Mouse (Mus musculus): Measurements from ENCODE around the gene Tcf20.

Gene Tcf20

DNA sequence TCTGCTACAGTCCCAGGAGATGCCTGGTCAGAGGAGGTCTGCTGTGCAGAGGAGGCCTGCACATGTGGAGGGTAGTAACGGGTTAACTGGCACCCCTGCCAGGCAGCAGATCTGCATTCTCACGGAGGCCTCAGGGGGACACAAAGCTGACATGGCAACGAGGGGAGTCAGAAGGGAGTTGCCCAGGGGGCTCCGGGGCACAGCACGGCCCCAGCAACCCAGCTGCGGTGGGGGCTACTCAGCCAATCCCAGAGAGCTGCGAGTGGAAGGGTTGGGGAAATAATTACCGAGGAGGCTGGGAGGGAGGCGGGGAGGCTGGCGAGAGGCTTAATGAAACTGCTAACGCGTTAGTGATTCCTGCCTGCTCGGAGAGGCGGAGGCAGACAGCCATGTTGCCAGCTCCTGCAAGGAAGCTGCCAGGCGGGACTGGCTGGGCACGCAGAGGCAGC lies 29.4 kb downstream of the Tcf20 start:
- DNase-seq (ENCODE audit: low spot score in 2 of 2) = no peak

DNA sequence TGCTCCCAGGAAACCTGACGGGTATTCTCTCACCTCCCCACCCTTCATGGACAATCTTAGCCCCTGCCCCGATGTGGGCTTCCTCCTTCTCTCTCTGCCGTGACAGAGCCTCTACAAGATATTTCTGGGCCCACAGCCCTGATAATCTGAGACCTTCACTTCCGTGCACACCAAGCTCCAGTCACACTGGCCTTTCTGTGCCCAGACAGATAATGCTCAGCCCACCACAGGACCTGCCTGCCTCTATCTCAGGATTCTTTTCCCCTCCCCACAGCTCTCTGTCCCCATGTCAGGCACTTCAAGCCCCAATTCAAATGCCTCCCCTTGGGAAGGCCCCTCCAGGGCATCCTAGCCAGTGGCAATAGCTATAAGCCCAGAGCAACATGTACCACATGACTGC lies 31.0 kb downstream of the Tcf20 start:
- no peak for DNase-seq (ENCODE audit: low spot score in 2 of 2)

GRCm38 (mm10) chr15:82956310-82956709 lies 31.4 kb downstream of the Tcf20 start:
- DNase-seq (ENCODE audit: low spot score in 2 of 2) = no peak

- DNase-seq (ENCODE audit: low spot score in 2 of 2) = no peak
Observed at GRCm38 (mm10) chr15:82955286-82955685, 32.4 kb downstream of the Tcf20 start.

- no peak for DNase-seq (ENCODE audit: low spot score in 2 of 2)
Observed at GRCm38 (mm10) chr15:82954034-82954433, 33.6 kb downstream of the Tcf20 start.

GRCm38 (mm10) chr15:82953096-82953495 lies 34.6 kb downstream of the Tcf20 start:
- no peak for DNase-seq (ENCODE audit: low spot score in 2 of 2)

GRCm38 (mm10) chr15:82952292-82952705 lies 35.4 kb downstream of the Tcf20 start:
- DNase-seq (ENCODE audit: low spot score in 2 of 2) = no peak

GRCm38 (mm10) chr15:82950246-82950645 lies 37.4 kb downstream of the Tcf20 start:
- no peak for DNase-seq (ENCODE audit: low spot score in 2 of 2)

- no peak for DNase-seq (ENCODE audit: low spot score in 2 of 2)
Observed at GRCm38 (mm10) chr15:82947431-82947830, 40.2 kb downstream of the Tcf20 start.

DNA sequence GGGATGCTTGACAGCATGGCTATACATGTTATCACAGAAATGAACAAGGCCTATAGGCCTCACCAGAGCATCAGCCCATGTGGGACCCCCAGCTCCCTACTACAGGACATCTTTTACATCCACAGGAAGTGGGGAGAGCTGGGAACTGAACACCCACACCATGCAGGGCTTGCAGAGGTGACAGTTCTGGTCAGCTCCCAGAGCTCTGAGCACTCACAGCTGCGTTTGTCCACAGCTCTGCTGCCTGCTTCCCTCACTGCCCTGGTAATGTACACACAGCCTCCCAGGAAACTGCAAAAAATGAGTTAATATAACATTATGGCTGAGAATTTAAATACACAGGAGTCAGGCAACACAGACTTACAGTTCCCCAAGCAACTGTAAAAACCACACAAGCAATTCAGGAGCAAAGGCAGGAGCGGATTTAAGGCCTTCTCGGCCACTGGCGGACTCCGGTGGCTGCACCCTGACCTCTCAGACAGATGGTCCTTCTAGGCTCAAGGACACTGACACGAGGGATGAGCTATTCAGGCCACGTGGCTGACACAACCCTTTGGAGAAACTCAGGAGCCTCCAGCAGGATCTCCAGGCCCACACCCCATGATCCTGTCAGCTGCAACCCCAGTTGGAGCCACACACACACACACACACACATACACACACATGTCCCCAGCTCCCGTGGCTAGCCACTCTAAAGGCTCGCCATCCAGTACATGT lies 43.0 kb downstream of the Tcf20 start:
- no peak for DNase-seq (ENCODE audit: low spot score in 2 of 2)

DNA sequence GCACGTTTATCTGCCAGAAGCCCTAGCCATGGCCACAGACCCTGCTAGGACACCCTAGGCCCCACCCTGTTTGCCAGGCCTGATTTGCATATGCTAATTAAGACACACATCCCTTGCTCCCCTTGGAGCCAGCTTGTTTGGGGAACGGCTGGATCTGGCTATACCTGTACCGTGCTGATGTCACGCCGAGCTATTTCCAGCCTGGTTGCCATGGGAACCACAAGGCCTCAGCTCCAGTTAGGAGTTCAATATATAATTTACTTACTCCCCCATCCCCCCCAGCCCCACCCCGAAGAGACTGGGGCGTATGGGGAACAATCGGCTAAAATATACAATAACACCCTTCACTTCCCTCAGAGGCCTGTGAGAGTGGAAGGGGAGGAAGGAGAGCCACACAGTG lies 45.9 kb downstream of the Tcf20 start:
- no peak for DNase-seq (ENCODE audit: low spot score in 2 of 2)

GRCm38 (mm10) chr15:82940494-82941214 lies 47.0 kb downstream of the Tcf20 start:
- DNase-seq (ENCODE audit: low spot score in 2 of 2) = no peak

- no peak for DNase-seq (ENCODE audit: low spot score in 2 of 2)
Observed at GRCm38 (mm10) chr15:82938155-82938569, 49.5 kb downstream of the Tcf20 start.

GRCm38 (mm10) chr15:82937428-82937992 lies 50.2 kb downstream of the Tcf20 start:
- no peak for DNase-seq (ENCODE audit: low spot score in 2 of 2)

DNA sequence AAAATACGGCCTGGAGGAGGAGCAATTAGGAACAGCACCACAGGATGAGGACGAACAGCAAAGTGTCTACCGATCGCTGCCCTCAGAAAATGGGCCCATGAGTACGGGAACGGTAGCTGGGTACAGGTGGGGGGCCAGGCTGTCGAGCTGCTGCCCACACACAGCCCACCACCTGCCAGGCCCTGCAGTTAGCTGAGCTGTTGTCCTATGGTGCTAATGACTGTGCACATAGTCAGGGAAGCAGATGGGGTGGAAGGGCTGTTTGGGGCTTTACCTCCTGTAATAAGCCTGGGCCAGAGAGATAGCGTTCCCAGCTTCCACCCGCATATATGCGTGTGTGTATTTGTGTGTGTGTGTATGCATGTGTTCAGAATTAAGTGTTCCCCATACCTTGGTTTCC lies 52.7 kb downstream of the Tcf20 start:
- no peak for DNase-seq (ENCODE audit: low spot score in 2 of 2)

DNA sequence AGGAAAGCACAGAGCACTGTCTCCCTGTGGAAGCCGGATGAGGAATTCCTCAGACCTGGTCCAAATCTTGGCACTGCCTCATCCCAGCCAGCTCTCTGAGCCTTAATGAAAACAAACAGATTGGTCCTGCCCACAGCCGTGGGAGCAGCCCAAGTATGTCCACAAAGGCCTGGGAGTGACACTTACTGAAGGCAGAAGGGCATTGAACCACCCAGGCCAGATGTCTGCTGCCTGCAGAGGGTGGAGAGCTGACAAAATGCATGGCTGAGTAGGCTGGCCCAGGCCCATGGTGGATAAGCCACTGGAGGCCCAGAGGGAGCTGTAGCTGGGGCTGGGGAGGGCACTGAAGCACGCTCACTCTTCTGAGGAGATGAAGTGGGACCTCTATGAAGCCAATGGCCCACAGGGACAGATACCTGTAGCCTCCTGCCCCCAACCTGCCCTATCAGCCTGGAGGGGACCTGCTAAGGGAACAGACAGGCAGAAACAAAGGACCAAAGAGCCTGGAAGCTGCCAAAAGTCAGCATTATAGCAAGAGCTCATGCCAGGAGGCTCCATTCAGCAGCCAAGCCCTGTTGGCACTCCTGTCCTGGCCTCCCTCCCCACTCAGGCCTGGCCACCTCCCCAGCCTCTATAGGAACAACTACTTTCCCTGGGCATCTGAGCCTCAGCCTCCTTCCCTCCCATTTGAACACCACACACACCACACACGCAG lies 54.6 kb downstream of the Tcf20 start:
- DNase-seq (ENCODE audit: low spot score in 2 of 2) = no peak

- no peak for DNase-seq (ENCODE audit: low spot score in 2 of 2)
Observed at GRCm38 (mm10) chr15:82931436-82931835, 56.2 kb downstream of the Tcf20 start.

- DNase-seq (ENCODE audit: low spot score in 2 of 2) = no peak
Observed at GRCm38 (mm10) chr15:82929595-82929994, 58.1 kb downstream of the Tcf20 start.

GRCm38 (mm10) chr15:82928844-82929243 lies 58.8 kb downstream of the Tcf20 start:
- peak; percentile 51 to 62 for DNase-seq (ENCODE audit: low spot score in 2 of 2)

- DNase-seq (ENCODE audit: low spot score in 2 of 2) = no peak
Observed at GRCm38 (mm10) chr15:82928023-82928422, 59.6 kb downstream of the Tcf20 start.

- DNase-seq (ENCODE audit: low spot score in 2 of 2) = no peak
Observed at GRCm38 (mm10) chr15:82927057-82927456, 60.6 kb downstream of the Tcf20 start.
